Mouse (Mus musculus): ENCODE measurements at regions not wholly inside any gene's neighbourhood (a gene's known extent, or its start where the extent isn't known, plus 50 kb on each side); places are given as distances from the start of the nearest gene placed in this dataset.
A peak's percentile ranks its signal among the peaks of the same experiment; 100 is the strongest.

DNA sequence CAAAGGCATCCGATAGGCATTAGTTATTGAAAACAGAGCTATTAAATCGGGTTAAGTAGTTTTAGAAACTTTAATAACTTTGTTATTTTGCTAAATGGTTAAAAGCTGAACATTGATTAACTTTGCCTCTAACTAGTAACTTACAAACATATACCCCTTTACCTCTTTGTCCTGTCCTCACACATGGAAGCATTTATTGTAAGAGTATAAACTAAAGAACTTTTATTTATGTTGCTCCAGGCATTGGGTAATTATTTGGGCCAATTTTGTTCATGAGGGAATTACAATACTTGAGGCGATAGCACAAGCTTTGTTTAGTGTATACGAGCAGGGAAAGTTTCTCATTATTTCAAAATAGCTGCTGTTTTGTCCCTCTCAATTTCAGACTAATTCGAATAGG is 328.4 kb upstream of the Gm9008 start:
- no peak for DNase-seq

- no peak for DNase-seq
Observed at GRCm38 (mm10) chr6:76802969-76803368, 305.4 kb upstream of the Gm9008 start.

DNA sequence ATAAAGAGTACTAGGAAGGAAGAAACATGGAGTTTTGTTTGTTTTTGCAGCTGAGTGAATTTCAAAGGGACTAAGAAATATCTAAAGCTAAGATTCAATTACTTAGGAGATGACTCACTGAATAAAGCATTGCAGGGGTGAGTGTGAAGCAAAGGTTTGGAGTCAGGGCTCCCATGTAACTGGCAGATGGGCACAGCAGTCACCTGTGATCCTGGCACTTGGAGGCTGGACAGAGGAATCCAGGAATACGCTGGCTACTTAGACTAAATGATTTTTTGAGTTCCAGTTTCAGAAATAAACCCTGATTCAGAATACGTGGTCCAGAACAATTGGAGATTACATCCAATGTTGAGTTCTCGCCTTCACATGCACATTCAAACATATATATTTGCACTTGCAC is 282.6 kb upstream of the Gm9008 start:
- DNase-seq, result peak; percentile 57

DNA sequence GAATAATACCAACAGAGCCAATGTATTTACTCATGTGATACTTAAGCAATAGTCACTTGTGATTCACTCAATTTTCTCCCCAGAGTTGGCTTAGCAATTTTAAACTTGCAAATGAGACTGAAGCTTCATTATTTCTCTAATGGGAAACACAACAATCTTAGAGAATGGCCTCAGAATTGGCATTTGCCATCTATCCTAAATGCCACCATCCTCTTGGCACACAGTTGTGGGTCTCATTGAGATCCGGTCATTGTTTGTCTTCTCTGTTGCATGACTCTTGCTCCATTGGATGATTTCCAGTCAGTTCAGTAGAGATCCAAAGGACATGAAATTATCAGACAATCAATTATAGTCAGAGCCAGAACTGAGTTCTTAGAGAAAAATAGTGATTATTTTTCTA is 280.6 kb upstream of the Gm9008 start:
- no peak for DNase-seq

DNA sequence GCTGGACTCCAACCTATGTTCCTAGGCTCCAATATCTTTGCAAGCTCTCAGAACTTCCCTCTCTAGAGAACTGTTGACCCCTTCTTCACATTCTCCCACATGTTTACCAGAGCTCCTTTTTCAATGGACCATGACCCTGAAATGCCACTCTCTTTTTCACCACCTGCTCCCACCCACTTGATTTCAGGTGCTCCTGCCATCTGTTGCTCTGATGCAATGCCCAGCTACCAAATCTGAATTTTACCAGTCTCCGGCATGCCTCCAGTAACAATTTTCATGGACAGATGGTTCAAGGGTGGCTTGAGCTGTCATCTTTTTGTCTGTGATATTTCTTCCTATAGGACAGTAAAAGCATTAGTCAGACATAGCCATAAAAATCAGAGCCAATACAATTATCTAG is 279.5 kb upstream of the Gm9008 start:
- DNase-seq, result peak; percentile 72

DNA sequence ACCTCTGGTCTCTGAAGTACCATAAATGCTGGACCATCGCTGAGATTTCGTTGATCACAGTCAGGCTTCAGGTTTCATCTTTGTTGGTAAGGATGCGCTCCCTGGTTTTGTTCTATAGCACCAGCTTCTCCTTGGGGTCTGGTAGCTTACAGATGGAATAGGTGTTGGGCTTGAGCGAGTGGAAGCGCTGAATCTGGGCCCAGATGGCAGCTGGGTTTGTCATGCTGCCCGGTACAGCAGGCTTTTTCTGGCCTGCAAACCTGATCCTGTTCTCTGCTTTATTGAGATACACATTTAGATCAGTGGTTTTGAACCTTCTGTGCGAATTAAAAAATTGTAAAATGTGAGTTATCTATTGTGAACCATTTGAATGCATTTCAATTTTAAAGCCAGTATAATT is 266.3 kb upstream of the Gm9008 start:
- peak; percentile 12 for DNase-seq

GRCm38 (mm10) chr6:76754867-76755266 is 257.3 kb upstream of the Gm9008 start:
- DNase-seq, result no peak

Data from cerebellum, adult 9-11 months (tissue).